Mouse (Mus musculus) megakaryocyte, embryonic 14.5 days (primary cell): ENCODE results near the gene Npl.

Experiments
- FLI1 ChIP-seq: IDR thresholded peaks from 2 replicates; pipeline ENCODE4 v1.6.1; 2012; ENCODE audit warnings: low read length, inconsistent platforms, mixed read lengths
- GATA1 ChIP-seq: IDR thresholded peaks from 3 replicates; pipeline ENCODE4 v1.6.1; 2012; ENCODE audit warnings: mixed read lengths, low read length, inconsistent platforms, borderline replicate concordance

DNA sequence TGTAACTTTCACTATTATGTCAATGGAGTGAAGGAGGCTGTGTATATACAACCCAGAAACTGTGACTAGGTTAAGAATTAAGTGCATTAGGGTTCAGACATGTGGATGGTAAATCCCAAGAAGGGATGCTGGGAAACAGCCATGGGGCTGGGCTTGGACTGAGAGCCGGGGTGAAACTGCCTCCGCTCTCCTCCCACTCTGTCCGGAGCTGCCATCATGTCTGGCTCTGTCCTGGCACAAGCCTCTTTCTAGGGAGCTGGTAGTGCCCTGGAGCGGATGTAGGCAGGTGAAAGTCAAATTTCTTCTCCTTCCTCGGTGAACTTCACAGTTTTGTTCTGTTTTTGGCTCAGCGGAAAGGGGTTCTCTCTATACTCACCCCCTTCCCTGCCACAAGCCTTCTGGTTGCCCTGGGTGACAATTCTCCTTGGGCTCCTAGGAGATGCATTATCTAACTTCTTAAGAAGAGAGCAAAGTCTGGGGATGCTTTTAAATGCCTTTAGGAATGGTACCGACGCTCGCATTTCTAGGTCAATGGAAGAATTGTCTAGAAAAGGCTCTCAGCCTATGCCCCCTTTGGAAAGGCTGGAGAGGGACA is 10.0 kb downstream of the Npl start:
- TF ChIP-seq GATA1 (no peak), FLI1 (no peak)
